Mouse (Mus musculus): ENCODE measurements at regions not wholly inside any gene's neighbourhood (a gene's known extent, or its start where the extent isn't known, plus 50 kb on each side); places are given as distances from the start of the nearest gene placed in this dataset.
"Not testable (repeated sequence)": the region's sequence is repeated elsewhere in the genome, so short reads cannot be mapped to it uniquely, and the experiment has no call there.

- no peaks in the 10 kb centered on the region for H3K9me3 ChIP-seq (replicated peaks; ENCODE audit: control insufficient read depth, low read length, poor library complexity, severe bottlenecking)
- H3K9ac ChIP-seq (ENCODE audit: low read depth, low read length): no peak overlapping the region
- H3K27me3 ChIP-seq (ENCODE audit: control insufficient read depth, insufficient read depth, low read depth, low read length): no peaks in the 10 kb centered on the region
- H3K27ac ChIP-seq (ENCODE audit: low read length): no peak overlapping the region
- H3K4me2 ChIP-seq (ENCODE audit: low read length): no peak overlapping the region
- ATAC-seq: no peak
- no peaks in the 10 kb centered on the region for H3K4me1 ChIP-seq (ENCODE audit: control insufficient read depth, insufficient read depth, low read length)
- 79% methylated on average over 4 of the region's 4 CpGs for WGBS
- no peaks in the 10 kb centered on the region for H3K36me3 ChIP-seq (ENCODE audit: control insufficient read depth, insufficient read depth, low read length)
- no peak overlapping the region for H3K4me3 ChIP-seq (ENCODE audit: low read depth, low read length)
These were observed 342.3 kb upstream of the Gm28363 start for GRCm38 (mm10) chr1:117354624-117355023.

DNA sequence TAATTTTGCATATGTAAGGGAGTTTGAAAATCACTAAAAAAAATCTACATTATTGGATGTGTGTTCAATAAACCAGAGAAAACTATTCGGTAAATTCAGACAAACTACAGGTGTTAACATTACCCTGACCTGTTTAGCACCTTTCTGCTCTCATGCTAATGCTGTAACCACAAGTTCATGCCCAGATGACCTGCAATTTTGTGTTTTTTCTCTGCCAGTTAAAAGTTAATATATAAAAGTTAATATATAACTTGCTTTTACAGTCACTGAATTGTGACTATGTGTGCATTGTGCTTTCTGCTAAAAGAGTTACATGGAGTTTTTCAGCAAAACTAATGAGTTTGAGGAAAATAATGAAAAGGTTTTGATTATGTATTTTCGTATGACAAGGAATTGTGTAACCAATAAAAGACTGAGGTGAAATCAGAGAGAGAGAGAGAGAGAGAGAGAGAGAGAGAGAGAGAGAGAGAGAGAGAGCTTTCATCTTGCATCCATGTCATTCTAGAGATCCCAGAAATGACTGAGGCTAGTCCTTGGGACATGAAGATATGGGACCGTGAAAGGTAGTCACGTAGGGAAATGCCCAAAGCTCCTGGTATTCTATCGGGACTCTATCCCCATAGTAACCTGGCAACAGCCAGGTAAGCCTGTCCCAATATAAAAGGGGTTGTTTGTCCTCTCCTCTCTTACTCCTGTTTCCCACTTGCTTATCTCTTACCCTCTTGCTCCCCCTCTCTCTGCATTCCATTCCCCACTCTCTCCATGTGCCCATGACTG lies 340.3 kb upstream of the Gm28363 start:
- H3K4me1 ChIP-seq (ENCODE audit: control insufficient read depth, insufficient read depth, low read length): no peaks in the 10 kb centered on the region
- WGBS: 88% methylated on average over 5 of the region's 5 CpGs
- no peak overlapping the region for H3K4me2 ChIP-seq (ENCODE audit: low read length)
- no peaks in the 10 kb centered on the region for H3K36me3 ChIP-seq (ENCODE audit: control insufficient read depth, insufficient read depth, low read length)
- ATAC-seq: no peak
- H3K9ac ChIP-seq (ENCODE audit: low read depth, low read length): no peak overlapping the region
- no peak overlapping the region for H3K4me3 ChIP-seq (ENCODE audit: low read depth, low read length)
- H3K27me3 ChIP-seq (ENCODE audit: control insufficient read depth, insufficient read depth, low read depth, low read length): no peaks in the 10 kb centered on the region
- H3K9me3 ChIP-seq (replicated peaks; ENCODE audit: control insufficient read depth, low read length, poor library complexity, severe bottlenecking): no peaks in the 10 kb centered on the region
- H3K27ac ChIP-seq (ENCODE audit: low read length): no peak overlapping the region

DNA sequence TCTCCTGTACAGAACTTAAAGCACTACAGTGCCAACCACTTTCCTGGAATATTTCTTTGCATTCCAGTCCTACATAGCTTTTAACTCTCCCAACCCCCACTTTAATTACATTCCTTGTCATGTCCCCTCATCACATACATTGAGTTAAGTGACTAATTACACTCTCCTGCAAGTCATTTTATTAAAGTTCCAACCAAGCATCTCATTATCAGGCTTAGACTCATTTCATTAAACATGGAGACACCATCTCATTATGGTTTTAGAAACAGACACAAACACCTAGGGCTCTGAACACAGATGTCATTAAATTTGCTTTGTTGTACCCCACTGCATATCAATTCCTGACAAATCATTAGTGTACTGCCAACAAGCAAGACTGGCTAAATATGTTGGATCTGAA lies 332.9 kb upstream of the Gm28363 start:
- Histone ChIP-seq H3K4me1 (ENCODE audit: control insufficient read depth, insufficient read depth, low read length) (no peaks in the 10 kb centered on the region), H3K27ac (ENCODE audit: low read length) (no peak overlapping the region), H3K4me3 (ENCODE audit: low read depth, low read length) (no peak overlapping the region), H3K9me3 (replicated peaks; ENCODE audit: control insufficient read depth, low read length, poor library complexity, severe bottlenecking) (no peaks in the 10 kb centered on the region), H3K4me2 (ENCODE audit: low read length) (no peak overlapping the region), H3K9ac (ENCODE audit: low read depth, low read length) (no peak overlapping the region), H3K27me3 (ENCODE audit: control insufficient read depth, insufficient read depth, low read depth, low read length) (no peaks in the 10 kb centered on the region), H3K36me3 (ENCODE audit: control insufficient read depth, insufficient read depth, low read length) (no peaks in the 10 kb centered on the region)
- ATAC-seq: no peak

DNA sequence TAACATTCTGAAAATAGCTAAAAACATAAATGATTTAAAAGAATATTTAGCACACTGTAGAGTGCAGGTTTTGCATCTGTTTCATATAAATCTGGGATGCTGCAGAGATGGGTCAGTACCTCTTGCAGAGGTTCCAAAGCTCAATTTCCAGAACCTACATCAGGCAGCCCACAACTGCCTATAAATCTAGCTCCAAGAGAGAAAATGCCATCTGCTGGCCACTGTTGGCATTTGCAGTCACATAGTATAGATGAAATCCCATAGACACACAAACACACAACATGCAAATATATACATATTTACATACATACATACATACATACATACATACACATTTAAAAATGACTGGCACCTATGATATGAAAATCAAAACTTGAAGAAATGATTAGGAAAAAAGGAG lies 284.6 kb upstream of the Gm28363 start:
- H3K27ac ChIP-seq (ENCODE audit: low read length): no peak overlapping the region
- no peak overlapping the region for H3K4me2 ChIP-seq (ENCODE audit: low read length)
- ATAC-seq: no peak
- H3K9ac ChIP-seq (ENCODE audit: low read depth, low read length): no peak overlapping the region
- no peak overlapping the region for H3K4me3 ChIP-seq (ENCODE audit: low read depth, low read length)
- H3K9me3 ChIP-seq (replicated peaks; ENCODE audit: control insufficient read depth, low read length, poor library complexity, severe bottlenecking): no peaks in the 10 kb centered on the region
- no peaks in the 10 kb centered on the region for H3K27me3 ChIP-seq (ENCODE audit: control insufficient read depth, insufficient read depth, low read depth, low read length)
- no peaks in the 10 kb centered on the region for H3K36me3 ChIP-seq (ENCODE audit: control insufficient read depth, insufficient read depth, low read length)
- H3K4me1 ChIP-seq (ENCODE audit: control insufficient read depth, insufficient read depth, low read length): no peaks in the 10 kb centered on the region

- Histone ChIP-seq H3K27me3 (ENCODE audit: control insufficient read depth, insufficient read depth, low read depth, low read length) (no peaks in the 10 kb centered on the region), H3K4me1 (ENCODE audit: control insufficient read depth, insufficient read depth, low read length) (no peaks in the 10 kb centered on the region), H3K9me3 (replicated peaks; ENCODE audit: control insufficient read depth, low read length, poor library complexity, severe bottlenecking) (no peaks in the 10 kb centered on the region), H3K27ac (ENCODE audit: low read length) (no peak overlapping the region), H3K36me3 (ENCODE audit: control insufficient read depth, insufficient read depth, low read length) (no peaks in the 10 kb centered on the region), H3K4me2 (ENCODE audit: low read length) (no peak overlapping the region), H3K4me3 (ENCODE audit: low read depth, low read length) (no peak overlapping the region), H3K9ac (ENCODE audit: low read depth, low read length) (no peak overlapping the region)
- 60% methylated on average over 2 of the region's 2 CpGs for WGBS
- no peak for ATAC-seq
These were observed 239.2 kb upstream of the Gm28363 start for GRCm38 (mm10) chr1:117457736-117458135.

- H3K4me3 ChIP-seq (ENCODE audit: low read depth, low read length); ATAC-seq; H3K27me3 ChIP-seq (ENCODE audit: control insufficient read depth, insufficient read depth, low read depth, low read length); H3K4me1 ChIP-seq (ENCODE audit: control insufficient read depth, insufficient read depth, low read length); H3K4me2 ChIP-seq (ENCODE audit: low read length); H3K27ac ChIP-seq (ENCODE audit: low read length); H3K9me3 ChIP-seq (replicated peaks; ENCODE audit: control insufficient read depth, low read length, poor library complexity, severe bottlenecking); H3K9ac ChIP-seq (ENCODE audit: low read depth, low read length); H3K36me3 ChIP-seq (ENCODE audit: control insufficient read depth, insufficient read depth, low read length): not testable (repeated sequence)
- 71% methylated on average over 7 of the region's 7 CpGs for WGBS
These were observed 238.6 kb upstream of the Gm28363 start for GRCm38 (mm10) chr1:117458156-117458850.

DNA sequence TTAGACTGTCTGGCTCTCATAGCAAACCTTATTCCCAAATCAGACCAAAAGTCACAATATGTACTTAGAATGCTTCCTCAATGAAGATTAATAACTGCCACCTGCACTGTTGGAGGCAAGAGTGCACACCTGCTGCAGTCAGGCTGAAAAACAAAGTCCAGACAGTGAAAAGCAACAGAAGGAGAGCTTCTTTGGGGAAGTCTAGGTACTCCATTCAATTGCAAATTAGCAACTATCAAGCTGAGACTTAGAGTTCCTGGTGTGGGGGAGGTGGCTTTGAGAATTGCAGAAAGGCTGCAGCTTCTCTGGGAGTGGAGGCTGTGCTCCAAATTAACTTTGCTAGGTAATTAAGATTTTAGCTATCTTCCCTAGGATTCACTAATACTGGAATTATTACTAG lies 237.8 kb upstream of the Gm28363 start:
- H3K27me3 ChIP-seq (ENCODE audit: control insufficient read depth, insufficient read depth, low read depth, low read length); H3K36me3 ChIP-seq (ENCODE audit: control insufficient read depth, insufficient read depth, low read length); H3K4me1 ChIP-seq (ENCODE audit: control insufficient read depth, insufficient read depth, low read length); ATAC-seq; H3K27ac ChIP-seq (ENCODE audit: low read length); H3K4me2 ChIP-seq (ENCODE audit: low read length); H3K9me3 ChIP-seq (replicated peaks; ENCODE audit: control insufficient read depth, low read length, poor library complexity, severe bottlenecking); H3K4me3 ChIP-seq (ENCODE audit: low read depth, low read length); H3K9ac ChIP-seq (ENCODE audit: low read depth, low read length): not testable (repeated sequence)

DNA sequence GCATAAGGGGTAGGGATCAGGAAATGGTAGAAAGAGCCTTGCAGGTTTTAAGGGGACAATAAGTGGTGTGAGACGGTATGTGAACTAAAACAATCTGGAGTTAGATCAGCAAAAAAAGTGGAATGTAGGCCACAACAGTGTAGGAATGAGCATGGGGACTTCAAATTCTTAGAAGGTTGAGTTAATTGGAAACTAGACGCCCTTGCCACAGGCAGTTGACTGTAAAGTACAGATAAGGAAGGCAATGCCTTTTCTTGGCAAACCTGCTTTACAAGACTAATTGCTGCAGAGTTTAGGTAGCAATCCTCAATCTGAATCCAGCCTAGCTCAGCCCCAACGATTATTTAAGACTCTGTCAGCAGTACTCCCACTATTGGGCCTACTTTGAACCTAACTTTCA lies 206.8 kb upstream of the Gm28363 start:
- Histone ChIP-seq H3K4me1 (ENCODE audit: control insufficient read depth, insufficient read depth, low read length) (no peaks in the 10 kb centered on the region), H3K9me3 (replicated peaks; ENCODE audit: control insufficient read depth, low read length, poor library complexity, severe bottlenecking) (no peaks in the 10 kb centered on the region), H3K4me3 (ENCODE audit: low read depth, low read length) (no peak overlapping the region), H3K36me3 (ENCODE audit: control insufficient read depth, insufficient read depth, low read length) (no peaks in the 10 kb centered on the region), H3K27ac (ENCODE audit: low read length) (no peak overlapping the region), H3K9ac (ENCODE audit: low read depth, low read length) (no peak overlapping the region), H3K27me3 (ENCODE audit: control insufficient read depth, insufficient read depth, low read depth, low read length) (no peaks in the 10 kb centered on the region), H3K4me2 (ENCODE audit: low read length) (no peak overlapping the region)
- 78% methylated on average over 3 of the region's 3 CpGs for WGBS
- ATAC-seq: no peak

GRCm38 (mm10) chr1:117497003-117497402 lies 199.9 kb upstream of the Gm28363 start:
- Histone ChIP-seq H3K9ac (ENCODE audit: low read depth, low read length) (no peak overlapping the region), H3K4me1 (ENCODE audit: control insufficient read depth, insufficient read depth, low read length) (no peaks in the 10 kb centered on the region), H3K27ac (ENCODE audit: low read length) (no peak overlapping the region), H3K9me3 (replicated peaks; ENCODE audit: control insufficient read depth, low read length, poor library complexity, severe bottlenecking) (no peaks in the 10 kb centered on the region), H3K4me3 (ENCODE audit: low read depth, low read length) (no peak overlapping the region), H3K36me3 (ENCODE audit: control insufficient read depth, insufficient read depth, low read length) (no peaks in the 10 kb centered on the region), H3K4me2 (ENCODE audit: low read length) (no peak overlapping the region), H3K27me3 (ENCODE audit: control insufficient read depth, insufficient read depth, low read depth, low read length) (no peaks in the 10 kb centered on the region)
- no peak for ATAC-seq
